Mouse (Mus musculus) heart, postnatal 0 days (tissue): Measurements from ENCODE around the gene Nanp.

ENCODE experiments used
- CTCF ChIP-seq: IDR thresholded peaks from 2 replicates; pipeline ENCODE4 v1.5.1; 2016; ENCODE audit warnings: antibody characterized with exemption, control low read depth, low read depth
- EP300 ChIP-seq: IDR thresholded peaks from 2 replicates; pipeline ENCODE4 v1.6.1; 2016; ENCODE audit warnings: antibody characterized with exemption, low read depth

- TF ChIP-seq CTCF = no peak
- TF ChIP-seq EP300 = no peak
Observed at GRCm38 (mm10) chr2:151037292-151037691, 1.9 kb downstream of the Nanp start.
